Mouse (Mus musculus) bone marrow macrophage, adult 2 months (primary cell): ENCODE results near the gene Pdzrn4.

Source experiments
- CTCF ChIP-seq: IDR thresholded peaks from 2 replicates; pipeline ENCODE4 v1.5.1; 2012; ENCODE audit warnings: low read depth, mild to moderate bottlenecking, low read length, moderate library complexity
- POLR2A ChIP-seq: IDR thresholded peaks from 2 replicates; pipeline ENCODE4 v1.6.1; 2012; ENCODE audit warnings: mild to moderate bottlenecking, low read depth, low read length, borderline replicate concordance

GRCm38 (mm10) chr15:92396770-92397608 is at the start of gene Pdzrn4:
- TF ChIP-seq CTCF (no peak), POLR2A (no peak)
